Mouse (Mus musculus) heart, postnatal 14 days (tissue): ENCODE results near the gene Iglon5. TPM values are rescaled to one million over a fixed set of nuclear protein-coding genes. Genes with fewer than 3 reads are reported as not detected.

Source experiments
- DNase-seq, 2 experiments: peaks; one replicate each; pipeline ENCODE4 v3.0.0; 2021 to 2022
- intact Hi-C: fragments of 180-260 bp; cut with DNase I; formaldehyde crosslinking; loops from one replicate; pipeline ENCODE4 v1.15.1; 2025
- microRNA-seq, 2 experiments: library from miRNA; unstranded; fragments of <30 nt; microRNA quantifications; one replicate each; pipeline ENCODE4 v1.2.0; 2021 to 2022
- total RNA-seq, 2 experiments: library from RNA; stranded (reverse); gene quantifications; 2 replicates each; pipeline ENCODE4 v1.2.3; 2021

Iglon5 gene
- total RNA-seq, 2 experiments from 2014 or later: 0.24 to 0.36 TPM

GRCm38 (mm10) chr7:43436341-43437255 is 53.3 kb downstream of the Iglon5 start, which contains the start of gene Nkg7:
TSS of gene Nkg7 (plus strand) at chr7:43437073.
- no peak for DNase-seq
- intact Hi-C loops: no loop called here

DNA sequence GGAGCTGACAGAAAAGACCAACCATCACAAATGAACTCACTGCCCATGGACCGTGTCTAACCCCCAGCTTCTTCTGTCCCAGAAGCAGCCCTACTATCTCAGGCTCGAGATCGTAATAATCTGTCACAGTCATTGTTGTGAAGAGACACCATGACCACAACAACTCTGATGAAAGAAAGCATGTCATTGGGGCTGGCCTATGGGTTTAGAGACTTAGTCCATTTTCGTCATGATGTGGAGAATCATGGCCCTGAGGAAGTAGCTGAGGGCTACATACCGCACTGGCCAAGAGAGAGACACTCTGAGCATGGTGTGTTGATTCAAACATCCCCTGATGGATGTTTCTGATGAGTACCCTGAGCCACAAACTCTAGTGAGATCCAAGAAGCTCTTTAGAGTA is 55.2 kb downstream of the Iglon5 start:
- intact Hi-C loops: no loop called here
- no peak for DNase-seq

DNA sequence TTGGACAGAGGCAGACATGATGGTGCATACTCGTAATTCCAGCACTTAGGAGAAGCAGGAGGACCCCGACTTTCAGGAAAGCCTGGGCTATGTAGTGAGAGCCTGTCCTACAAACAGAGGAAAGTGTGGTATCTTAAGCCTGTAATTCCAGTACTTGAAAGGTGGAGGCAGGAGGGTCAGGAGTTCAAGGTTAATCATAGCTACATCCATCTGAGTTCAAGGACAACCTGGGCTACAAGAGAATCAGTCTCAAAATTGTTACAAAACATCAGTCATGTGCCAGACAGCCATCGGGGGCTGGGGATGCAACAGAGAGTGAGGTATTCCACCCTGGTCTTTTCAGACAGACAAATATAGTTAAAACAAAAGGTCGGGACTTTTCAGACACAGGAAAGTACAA is 57.0 kb downstream of the Iglon5 start:
- no peak for DNase-seq
- intact Hi-C loops: no loop called here

DNA sequence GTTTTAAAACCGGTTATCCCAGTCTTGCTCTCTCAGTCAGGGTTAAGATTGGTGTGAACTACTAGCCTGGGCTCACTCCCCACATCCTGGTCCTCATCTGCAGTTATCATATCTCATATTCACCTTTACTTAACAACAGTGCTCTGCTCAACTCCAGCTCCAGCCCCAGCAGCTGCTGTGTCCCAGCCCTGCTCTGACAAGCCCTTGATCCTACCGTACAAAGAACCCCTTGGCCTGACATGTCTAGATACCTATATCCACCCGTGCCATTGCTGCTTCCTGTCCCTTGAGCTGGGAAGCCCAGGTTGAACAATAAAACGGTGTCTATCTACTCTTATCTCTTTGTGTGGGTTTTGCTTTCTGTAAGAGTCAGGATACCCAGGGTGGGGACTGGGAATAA is 60.4 kb downstream of the Iglon5 start:
- intact Hi-C loops: no loop called here
- no peak for DNase-seq

DNA sequence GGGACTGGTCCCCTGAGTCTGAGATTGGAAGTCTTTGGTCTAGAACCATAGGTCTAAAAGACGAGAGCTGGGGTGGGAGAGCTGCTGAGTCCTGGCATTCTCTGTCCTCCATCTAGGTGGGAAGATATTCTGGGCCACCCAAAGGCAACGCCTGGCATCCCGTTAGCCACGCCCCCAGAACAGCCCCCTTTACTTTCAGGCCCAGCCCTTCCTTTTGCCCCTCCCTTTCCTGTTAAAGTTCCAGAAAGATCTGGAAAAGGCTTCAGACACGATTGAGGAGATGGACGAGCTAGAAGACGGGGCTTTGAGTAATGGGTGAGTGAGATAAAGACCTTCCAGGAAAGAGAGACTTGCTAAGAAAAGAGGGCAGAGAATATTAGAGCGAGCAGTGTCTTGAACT is 62.5 kb downstream of the Iglon5 start, which contains the start of gene Lim2:
Gene Lim2 (plus strand): TSS at position 265 of the 400 bp plus-strand sequence.
- intact Hi-C loops: no loop called here
- no peak for DNase-seq

GRCm38 (mm10) chr7:43423991-43424625 is 65.8 kb downstream of the Iglon5 start:
- DNase-seq: no peak
- intact Hi-C loops: loop anchor here (1.0 to 5.0 kb wide), 2 partner anchors 41 to 138 kb away; partner anchors contain the start of gene Zfp658

DNA sequence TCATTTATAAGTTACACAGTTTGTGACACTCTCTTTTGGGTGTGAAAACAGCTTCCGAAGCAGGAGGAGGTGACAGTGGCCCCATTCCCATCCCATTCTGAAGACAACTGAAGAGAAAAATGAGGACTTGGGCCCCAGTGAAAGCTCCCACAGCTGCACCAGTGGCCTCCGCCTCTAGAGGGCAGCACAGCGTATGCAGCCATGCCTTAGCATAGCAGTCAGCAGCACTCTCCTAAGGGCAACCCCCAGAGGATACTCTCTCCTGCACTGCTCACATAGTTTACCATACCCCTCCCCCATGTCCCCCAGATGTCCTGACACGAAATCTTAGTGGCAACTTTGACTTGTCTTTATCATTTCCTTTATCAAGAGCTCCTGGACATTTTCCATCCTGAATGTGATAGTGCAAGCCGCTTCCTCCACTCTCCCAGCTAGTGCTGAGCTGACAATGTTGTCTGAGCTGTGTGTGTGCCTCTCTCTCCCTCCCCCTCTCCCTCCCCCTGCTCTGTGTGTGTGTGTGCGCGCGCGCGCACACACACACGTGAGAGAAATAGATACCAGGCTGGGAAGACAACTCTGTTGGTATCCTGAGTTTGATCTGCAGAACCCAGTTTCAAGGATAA is 66.8 kb downstream of the Iglon5 start:
- intact Hi-C loops: loop anchor here (1.0 to 5.0 kb wide), 2 partner anchors 42 to 139 kb away; partner anchors contain the start of gene Zfp658
- peak; percentile 86 to 93 for DNase-seq

Small RNA genes lying within 50 kb of the gene (microRNA-seq; reads per million reads assigned to microRNA genes)
- gene Mir7051: 0.48 to 4.8 reads per million in 2 experiments

Other genes with a start within 250 kb of the Iglon5 start
- 10 to 100 TPM; 17.3 to 17.6 TPM for gene Zfp715, start 176.8 kb downstream of the Iglon5 start, total RNA-seq
- not detected for gene Siglecf, start 138.7 kb downstream of the Iglon5 start, total RNA-seq
- gene Siglecg, start 81.9 kb downstream of the Iglon5 start, total RNA-seq: under 1 TPM; 0.27 to 0.31 TPM
- gene Lim2, start 62.4 kb downstream of the Iglon5 start, total RNA-seq: not detected
- not detected for gene Nkg7, start 53.0 kb downstream of the Iglon5 start, total RNA-seq
- gene Cldnd2, start 49.3 kb downstream of the Iglon5 start, total RNA-seq: not detected
- 1,000 to 10,000 TPM; 1,151 to 1,177 TPM for gene Etfb, start 46.0 kb downstream of the Iglon5 start, total RNA-seq
- 1 to 10 TPM in 1 of 2 experiments, under 1 TPM in 1; 0.45 to 1.5 TPM for gene Gm45233, start 45.9 kb downstream of the Iglon5 start, total RNA-seq
- 1 to 10 TPM; 2.1 to 3.5 TPM for gene Vsig10l, start 26.9 kb downstream of the Iglon5 start, total RNA-seq
- not detected for gene 4931406B18Rik, start 15.9 kb upstream of the Iglon5 start, total RNA-seq
- 1 to 10 TPM; 3.7 to 4.1 TPM for gene Cd33, start 54.4 kb upstream of the Iglon5 start, total RNA-seq
- under 1 TPM; 0.98 to 1.00 TPM for gene Zfp658, start 72.2 kb upstream of the Iglon5 start, total RNA-seq
- gene Zfp719, start 89.5 kb upstream of the Iglon5 start, total RNA-seq: 1 to 10 TPM; 5.8 to 7.3 TPM
- gene Zfp819, start 117.1 kb upstream of the Iglon5 start, total RNA-seq: not detected
- gene Ceacam18, start 144.6 kb upstream of the Iglon5 start, total RNA-seq: not detected
- 1 to 10 TPM; 1.2 TPM for gene Siglece, start 170.1 kb upstream of the Iglon5 start, total RNA-seq
- 1 to 10 TPM; 3.9 to 4.0 TPM for gene Ctu1, start 181.9 kb upstream of the Iglon5 start, total RNA-seq
- not detected for gene Klk14, start 200.3 kb upstream of the Iglon5 start, total RNA-seq
- gene Klk13, start 222.5 kb upstream of the Iglon5 start, total RNA-seq: not detected